Mouse (Mus musculus) left cerebral cortex, postnatal 25 days (tissue): ENCODE results near the gene Gzmf. TPM values are rescaled to one million over a fixed set of nuclear protein-coding genes. Genes with fewer than 3 reads are reported as not detected.
"Not testable (repeated sequence)": the region's sequence is repeated elsewhere in the genome, so short reads cannot be mapped to it uniquely, and the experiment has no call there.

Experiments
- DNase-seq, 2 experiments: peaks; one replicate each; pipeline ENCODE4 v3.0.0; 2022; ENCODE audit warnings: low spot score in 2 of 2, mixed read lengths in 1 of 2
- intact Hi-C: fragments of 180-260 bp; cut with DNase I; formaldehyde crosslinking; loops from one replicate; pipeline ENCODE4 v1.15.1; 2025
- total RNA-seq, 2 experiments: library from RNA; stranded (reverse); gene quantifications; 2 replicates each; pipeline ENCODE4 v1.2.3; 2021

The Gzmf gene
- total RNA-seq: not detected

- intact Hi-C loops: no loop called here
- DNase-seq: no peak
Observed at GRCm38 (mm10) chr14:56211317-56211716, at the start of gene Gzmf. Gene Gzmf (minus strand): TSS chr14:56211417.

- DNase-seq: no peak
- intact Hi-C loops: no loop called here
Observed at GRCm38 (mm10) chr14:56240409-56240808, 29.2 kb upstream of the Gzmf start.

- intact Hi-C loops: no loop called here
- no peak for DNase-seq
Observed at GRCm38 (mm10) chr14:56234556-56234955, 23.3 kb upstream of the Gzmf start, which contains the start of gene Gzmc. Gene Gzmc (minus strand): TSS chr14:56234656.

- DNase-seq: no peak
- intact Hi-C loops: loop anchor here (10.0 kb wide), 1 partner anchor 99 kb away; no protein-coding TSS in a partner anchor
Observed at GRCm38 (mm10) chr14:56205613-56206012, 5.6 kb downstream of the Gzmf start.

GRCm38 (mm10) chr14:56205021-56205420 is 6.2 kb downstream of the Gzmf start:
- intact Hi-C loops: loop anchor here (10.0 kb wide), 1 partner anchor 100 kb away; no protein-coding TSS in a partner anchor
- not testable (repeated sequence) for DNase-seq

GRCm38 (mm10) chr14:56203975-56204374 is 7.2 kb downstream of the Gzmf start:
- DNase-seq: peak; percentile 58 to 70
- intact Hi-C loops: loop anchor here (10.0 kb wide), 1 partner anchor 101 kb away; no protein-coding TSS in a partner anchor

GRCm38 (mm10) chr14:56186946-56187345 is 24.3 kb downstream of the Gzmf start:
- intact Hi-C loops: no loop called here
- DNase-seq: no peak

- DNase-seq: no peak
Observed at GRCm38 (mm10) chr14:56186521-56186920, 24.7 kb downstream of the Gzmf start.

GRCm38 (mm10) chr14:56177651-56178050 is 33.6 kb downstream of the Gzmf start:
- peak in 1 of 2 experiments; percentile 27 for DNase-seq
- intact Hi-C loops: not testable (repeated sequence)

More at GRCm38 (mm10) chr14:56186521-56186920, 24.7 kb downstream of the Gzmf start:
- intact Hi-C loops: no loop called here

- DNase-seq: no peak
- intact Hi-C loops: no loop called here
Observed at GRCm38 (mm10) chr14:56174499-56174898, 36.7 kb downstream of the Gzmf start, which contains the start of gene Gzmn. Gene Gzmn (minus strand): TSS chr14:56174599.

GRCm38 (mm10) chr14:56173396-56173795 is 37.8 kb downstream of the Gzmf start:
- intact Hi-C loops: no loop called here

GRCm38 (mm10) chr14:56172744-56173143 is 38.5 kb downstream of the Gzmf start:
- intact Hi-C loops: no loop called here
- no peak for DNase-seq

More at GRCm38 (mm10) chr14:56173396-56173795, 37.8 kb downstream of the Gzmf start:
- DNase-seq: peak in 1 of 2 experiments; percentile 23

GRCm38 (mm10) chr14:56168009-56168408 is 43.2 kb downstream of the Gzmf start:
- DNase-seq: peak; percentile 33 to 84
- intact Hi-C loops: no loop called here

- no peak for DNase-seq
- intact Hi-C loops: no loop called here
Observed at GRCm38 (mm10) chr14:56162109-56162508, 49.1 kb downstream of the Gzmf start.

- DNase-seq, intact Hi-C loops: not testable (repeated sequence)
Observed at GRCm38 (mm10) chr14:56159479-56159878, 51.7 kb downstream of the Gzmf start, which contains the start of gene Gzmg. Gene Gzmg (minus strand): TSS chr14:56159579.

- intact Hi-C loops: no loop called here
- no peak for DNase-seq
Observed at GRCm38 (mm10) chr14:56155340-56155739, 55.9 kb downstream of the Gzmf start.

Other genes starting within 250 kb of the Gzmf start
- not detected for gene Mcpt1, start 193.4 kb downstream of the Gzmf start, total RNA-seq
- not detected for gene Mcpt9, start 180.9 kb downstream of the Gzmf start, total RNA-seq
- gene Mcpt2, start 169.4 kb downstream of the Gzmf start, total RNA-seq: not detected
- not detected for gene Mcpt4, start 149.1 kb downstream of the Gzmf start, total RNA-seq
- gene Mcpt8, start 126.1 kb downstream of the Gzmf start, total RNA-seq: not detected
- gene Ctsg, start 108.8 kb downstream of the Gzmf start, total RNA-seq: not detected
- gene Gzme, start 90.8 kb downstream of the Gzmf start, total RNA-seq: not detected
- not detected for gene Gzmd, start 78.8 kb downstream of the Gzmf start, total RNA-seq
- gene Gzmg, start 51.8 kb downstream of the Gzmf start, total RNA-seq: not detected
- not detected for gene Gzmn, start 36.8 kb downstream of the Gzmf start, total RNA-seq
- not detected for gene Gzmc, start 23.2 kb upstream of the Gzmf start, total RNA-seq
- not detected for gene Gzmb, start 50.8 kb upstream of the Gzmf start, total RNA-seq
- under 1 TPM in 1 of 2 experiments, not detected in 1; 0.23 TPM for gene Atp12a, start 153.7 kb upstream of the Gzmf start, total RNA-seq
- under 1 TPM; 0.44 to 0.85 TPM for gene Rnf17, start 191.2 kb upstream of the Gzmf start, total RNA-seq